Mouse (Mus musculus): ENCODE measurements around the gene Ube2f. TPM values are rescaled to one million over a fixed set of nuclear protein-coding genes. Genes with fewer than 3 reads are reported as not detected.

The Ube2f gene
- total RNA-seq, 1 experiment from 2014 or later = 35.2 TPM

Other genes starting within 250 kb of the Ube2f start
- 7.7 and 10.4 TPM in 2 replicates for gene Rbm44, start 105.2 kb upstream of the Ube2f start, total RNA-seq (2017)
- 89.1 and 108 TPM in 2 replicates for gene Ramp1, start 70.5 kb upstream of the Ube2f start, total RNA-seq (2017)
- gene Scly, start 48.0 kb downstream of the Ube2f start, total RNA-seq (2017) = 19.9 and 23.2 TPM in 2 replicates
- 0.14 TPM in 1 of 2 replicates, not detected in the other for gene Espnl, start 71.8 kb downstream of the Ube2f start, total RNA-seq (2017)
- 0.05 TPM in 1 of 2 replicates, not detected in the other for gene Klhl30, start 100.7 kb downstream of the Ube2f start, total RNA-seq (2017)
- 0.58 and 0.73 TPM in 2 replicates for gene Erfe, start 116.1 kb downstream of the Ube2f start, total RNA-seq (2017)
- gene Ilkap, start 148.5 kb downstream of the Ube2f start, total RNA-seq (2017) = 123 and 126 TPM in 2 replicates
- gene Hes6, start 163.7 kb downstream of the Ube2f start, total RNA-seq (2017) = 22.9 and 31.3 TPM in 2 replicates
- gene Per2, start 209.0 kb downstream of the Ube2f start, total RNA-seq (2017) = 5.3 and 6.4 TPM in 2 replicates
- 4.0 and 5.2 TPM in 2 replicates for gene Traf3ip1, start 244.3 kb downstream of the Ube2f start, total RNA-seq (2017)